Mouse (Mus musculus) lung, embryonic 14.5 days (tissue): Measurements from ENCODE around the gene Slc1a5. TPM values are rescaled to one million over a fixed set of nuclear protein-coding genes. Genes with fewer than 3 reads are reported as not detected.

Source experiments
- ATAC-seq: fragments of 200-750 bp; cut with Nextera tagmentation; 2 replicates; pipeline ENCODE4 v1.8.0; 2017; ENCODE audit warnings: mild to moderate bottlenecking, moderate TSS enrichment, moderate library complexity; ENCODE audit not compliant: insufficient read depth
- DNase-seq: peaks from one replicate; pipeline ENCODE4 v3.0.0-alpha.2; 2015
- H3K27ac ChIP-seq: fragments of 300-500 bp; sonication (generic); 2 replicates; pipeline ENCODE4 v1.5.1; 2014; ENCODE audit warnings: low read depth, mild to moderate bottlenecking, moderate library complexity
- H3K27me3 ChIP-seq: fragments of 300-500 bp; sonication (generic); 2 replicates; pipeline ENCODE4 v1.6.1; 2014; ENCODE audit warnings: low read length, control low read depth; ENCODE audit not compliant: insufficient read depth
- H3K36me3 ChIP-seq: fragments of 300-500 bp; sonication (generic); 2 replicates; pipeline ENCODE4 v1.6.1; 2014; ENCODE audit warnings: control low read depth; ENCODE audit not compliant: insufficient read depth
- H3K4me1 ChIP-seq: fragments of 300-500 bp; sonication (generic); 2 replicates; pipeline ENCODE4 v1.6.1; 2014; ENCODE audit warnings: antibody characterized with exemption, control low read depth; ENCODE audit not compliant: insufficient read depth
- H3K4me2 ChIP-seq: fragments of 300-500 bp; sonication (generic); 2 replicates; pipeline ENCODE4 v1.6.1; 2014; ENCODE audit warnings: mild to moderate bottlenecking
- H3K4me3 ChIP-seq: fragments of 300-500 bp; sonication (generic); 2 replicates; pipeline ENCODE4 v1.5.1; 2014; ENCODE audit warnings: low read depth, low read length
- H3K9ac ChIP-seq: fragments of 300-500 bp; sonication (generic); 2 replicates; pipeline ENCODE4 v1.6.1; 2014
- H3K9me3 ChIP-seq: fragments of 300-500 bp; sonication (generic); 2 replicates; pipeline ENCODE4 v1.6.1; 2016; ENCODE audit warnings: low read depth, low read length, control low read depth
- CTCF ChIP-seq: IDR thresholded peaks from 2 replicates; pipeline ENCODE4 v1.5.1; 2016; ENCODE audit warnings: antibody characterized with exemption, low read depth
- WGBS: fragments of 180-500 bp; shearing (Covaris S2); extraction: QIAGEN DNeasy Blood & Tissue Kit; methylation state at CpG from one replicate; pipeline ENCODE4 v1.1.7; 2014; 5-methylcytosine and 5-hydroxymethylcytosine counted together
- polyA plus RNA-seq: library from polyadenylated mRNA; unstranded; fragments of >200 nt; fragmentation: Nextera tagmentation; extraction: Ambion mirVana; gene quantifications from 2 replicates; pipeline ENCODE4 v1.2.1, GENCODE M21; 2014

The Slc1a5 gene
- polyA plus RNA-seq, 1 experiment from 2014 or later = 35.7 TPM

GRCm38 (mm10) chr7:16746093-16746492 is 35.0 kb upstream of the Slc1a5 start:
- WGBS = 49% methylated on average over 3 of the region's 3 CpGs
- no peak overlapping the region for H3K27ac ChIP-seq
- peak; percentile 92 for DNase-seq
- H3K36me3 ChIP-seq = peaks cover 60% of the 10 kb centered on the region
- TF ChIP-seq CTCF = peak; percentile 86
- H3K4me1 ChIP-seq = no peaks in the 10 kb centered on the region
- H3K4me2 ChIP-seq = no peak overlapping the region
- H3K9me3 ChIP-seq = no peaks in the 10 kb centered on the region
- no peak for ATAC-seq
- no peak overlapping the region for H3K9ac ChIP-seq
- no peaks in the 10 kb centered on the region for H3K27me3 ChIP-seq
- H3K4me3 ChIP-seq = no peak overlapping the region

GRCm38 (mm10) chr7:16747656-16748055 is 33.5 kb upstream of the Slc1a5 start:
- ATAC-seq (no peak), DNase-seq (no peak)
- Histone ChIP-seq H3K9me3 (no peaks in the 10 kb centered on the region), H3K36me3 (peaks cover 60% of the 10 kb centered on the region), H3K4me2 (no peak overlapping the region), H3K9ac (no peak overlapping the region), H3K27ac (no peak overlapping the region), H3K4me1 (no peaks in the 10 kb centered on the region), H3K4me3 (no peak overlapping the region), H3K27me3 (no peaks in the 10 kb centered on the region)
- no peak for TF ChIP-seq CTCF
- WGBS = 87% methylated on average over 6 of the region's 6 CpGs

- no peak overlapping the region for H3K9ac ChIP-seq
- no peak overlapping the region for H3K4me2 ChIP-seq
- DNase-seq (no peak), ATAC-seq (no peak)
- 73% methylated on average over 12 of the region's 12 CpGs for WGBS
- no peak overlapping the region for H3K4me3 ChIP-seq
- TF ChIP-seq CTCF = no peak
- H3K4me1 ChIP-seq = no peaks in the 10 kb centered on the region
- peaks cover 28% of the 10 kb centered on the region for H3K36me3 ChIP-seq
- no peaks in the 10 kb centered on the region for H3K27me3 ChIP-seq
- no peaks in the 10 kb centered on the region for H3K9me3 ChIP-seq
- H3K27ac ChIP-seq = no peak overlapping the region
These were observed 29.1 kb upstream of the Slc1a5 start for GRCm38 (mm10) chr7:16752016-16752415.

- 0 out of 2 replicates have a peak, but pooled peaks cover 2% of the 10 kb centered on the region for H3K4me1 ChIP-seq
- H3K9ac ChIP-seq = no peak overlapping the region
- H3K4me2 ChIP-seq = no peak overlapping the region
- no peaks in the 10 kb centered on the region for H3K36me3 ChIP-seq
- H3K27me3 ChIP-seq = no peaks in the 10 kb centered on the region
- ATAC-seq (no peak; the same call in 1 of the 2 replicates), DNase-seq (peak; percentile 57)
- H3K27ac ChIP-seq = no peak overlapping the region
- no peaks in the 10 kb centered on the region for H3K9me3 ChIP-seq
- no peak overlapping the region for H3K4me3 ChIP-seq
- 33% methylated on average over 17 of the region's 17 CpGs for WGBS
- TF ChIP-seq CTCF = no peak
These were observed 25.6 kb upstream of the Slc1a5 start for GRCm38 (mm10) chr7:16755362-16756017.

GRCm38 (mm10) chr7:16758872-16759574 is 22.1 kb upstream of the Slc1a5 start:
- Histone ChIP-seq H3K27me3 (no peaks in the 10 kb centered on the region), H3K4me1 (peaks cover 6% of the 10 kb centered on the region), H3K4me2 (no peak overlapping the region), H3K9ac (no peak overlapping the region), H3K4me3 (no peak overlapping the region), H3K27ac (no peak overlapping the region), H3K36me3 (no peaks in the 10 kb centered on the region), H3K9me3 (no peaks in the 10 kb centered on the region)
- DNase-seq = peak; percentile 42
- TF ChIP-seq CTCF = no peak
- no peak for ATAC-seq
- WGBS = 66% methylated on average over 10 of the region's 11 CpGs

GRCm38 (mm10) chr7:16760292-16760691 is 20.8 kb upstream of the Slc1a5 start:
- Histone ChIP-seq H3K9me3 (no peaks in the 10 kb centered on the region), H3K4me1 (peaks cover 6% of the 10 kb centered on the region), H3K27me3 (no peaks in the 10 kb centered on the region), H3K27ac (no peak overlapping the region), H3K4me3 (no peak overlapping the region), H3K9ac (no peak overlapping the region), H3K36me3 (no peaks in the 10 kb centered on the region), H3K4me2 (no peak overlapping the region)
- no peak for ATAC-seq
- 17% methylated on average over 8 of the region's 8 CpGs for WGBS
- DNase-seq = peak; percentile 39
- no peak for TF ChIP-seq CTCF

GRCm38 (mm10) chr7:16761005-16761481 is 20.1 kb upstream of the Slc1a5 start:
- no peaks in the 10 kb centered on the region for H3K27me3 ChIP-seq
- DNase-seq = peak; percentile 62
- peak overlapping the region; percentile 61; the same call in 1 of the 2 replicates for H3K27ac ChIP-seq

More at GRCm38 (mm10) chr7:16761005-16761481, 20.1 kb upstream of the Slc1a5 start:
- H3K4me1 ChIP-seq = peaks cover 6% of the 10 kb centered on the region
- TF ChIP-seq CTCF = no peak
- peak; percentile 73 for ATAC-seq
- no peak overlapping the region for H3K4me3 ChIP-seq
- H3K4me2 ChIP-seq = no peak overlapping the region
- WGBS = 25% methylated on average over 10 of the region's 10 CpGs
- H3K9me3 ChIP-seq = no peaks in the 10 kb centered on the region
- no peak overlapping the region for H3K9ac ChIP-seq
- no peaks in the 10 kb centered on the region for H3K36me3 ChIP-seq
